Mouse (Mus musculus) spleen, postnatal 14 days (tissue): ENCODE data around the gene Ptprd.

Source experiments
- DNase-seq, 2 experiments: peaks; one replicate each; pipeline ENCODE4 v3.0.0; 2021 to 2022; ENCODE audit warnings: low spot score in 2 of 2

Gene Ptprd

DNA sequence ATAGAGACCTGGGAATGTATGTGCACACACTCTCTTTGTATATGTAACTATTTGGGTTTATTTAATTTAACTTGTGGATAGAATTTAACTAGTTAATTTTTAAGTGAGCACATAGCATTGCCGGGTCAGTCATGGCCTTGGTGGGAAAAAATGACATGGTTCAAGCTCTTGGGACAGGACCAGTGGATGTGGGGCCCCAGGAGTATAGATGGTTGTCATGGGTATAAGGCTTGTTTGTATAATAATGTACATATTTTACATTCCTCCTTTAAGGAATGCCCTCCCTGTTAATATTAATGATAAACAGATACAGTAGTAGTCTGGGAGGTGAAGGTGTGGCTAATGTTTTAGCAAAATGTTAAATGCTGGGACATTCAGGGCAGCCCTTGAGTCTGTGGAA is 962.8 kb downstream of the Ptprd start:
- no peak for DNase-seq

GRCm38 (mm10) chr4:77241852-77242455 is 969.8 kb downstream of the Ptprd start:
- DNase-seq, result no peak

GRCm38 (mm10) chr4:77238144-77238543 is 973.6 kb downstream of the Ptprd start:
- DNase-seq, result no peak

DNA sequence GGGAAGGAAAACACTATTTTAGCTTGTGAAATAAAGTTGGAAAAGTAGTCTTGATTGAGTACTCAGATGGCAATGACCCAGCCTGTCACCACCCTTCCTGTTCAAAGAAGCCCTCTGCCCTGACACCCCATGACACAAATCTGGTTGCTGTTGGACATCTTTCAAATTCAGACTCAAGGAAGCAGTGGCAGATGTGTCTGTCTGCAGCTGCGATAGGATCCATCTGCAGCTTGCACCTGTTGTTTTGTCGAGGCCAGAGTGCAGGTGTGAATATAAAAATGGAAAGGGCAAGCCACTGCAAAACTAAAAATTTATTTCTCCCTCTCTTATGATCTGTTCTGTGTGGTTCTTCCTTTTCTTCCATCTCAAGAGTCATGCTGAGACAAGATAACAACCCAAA is 978.5 kb downstream of the Ptprd start:
- no peak for DNase-seq

DNA sequence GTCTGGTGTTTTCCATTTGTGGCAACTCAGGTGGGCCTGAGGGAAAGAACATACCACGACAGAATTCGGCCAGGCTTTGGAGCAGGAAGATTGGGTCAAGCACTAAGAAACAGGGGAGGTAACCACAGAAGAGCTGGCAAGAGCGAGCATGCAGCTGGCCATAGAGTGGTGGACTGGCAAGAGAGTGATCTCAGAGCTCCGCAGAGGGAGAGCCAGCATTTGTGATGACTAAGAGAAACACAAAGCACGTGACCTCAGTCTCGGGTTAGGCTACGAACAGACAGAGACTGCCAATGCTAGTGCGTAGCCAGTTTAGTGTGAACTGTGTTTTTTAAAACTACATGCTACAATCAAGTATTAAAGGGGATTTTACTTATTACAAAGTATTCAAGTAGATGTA is 1042.9 kb downstream of the Ptprd start:
- DNase-seq, result no peak

- no peak for DNase-seq
Observed at GRCm38 (mm10) chr4:77157601-77158000, 1054.2 kb downstream of the Ptprd start.

GRCm38 (mm10) chr4:77155561-77155960 is 1056.2 kb downstream of the Ptprd start:
- no peak for DNase-seq

DNA sequence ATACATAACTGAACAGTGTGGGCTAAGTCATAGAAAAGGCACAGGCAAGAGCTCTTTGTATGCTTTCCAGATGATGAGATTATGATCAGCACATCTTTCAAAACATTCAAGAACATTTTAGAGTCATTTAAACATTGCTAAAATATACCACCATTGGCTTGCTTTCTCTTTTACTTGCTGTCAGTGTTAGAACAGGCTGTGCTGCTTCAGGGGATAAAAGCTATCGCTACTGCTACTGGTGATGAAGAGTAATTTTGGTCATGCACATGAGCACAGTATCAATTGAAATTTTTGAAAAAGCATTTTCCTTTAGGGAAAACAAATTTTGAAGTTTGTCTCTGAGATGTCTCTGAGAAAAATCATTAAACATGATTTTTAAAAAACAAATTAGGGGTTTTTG is 1056.7 kb downstream of the Ptprd start:
- no peak for DNase-seq

DNA sequence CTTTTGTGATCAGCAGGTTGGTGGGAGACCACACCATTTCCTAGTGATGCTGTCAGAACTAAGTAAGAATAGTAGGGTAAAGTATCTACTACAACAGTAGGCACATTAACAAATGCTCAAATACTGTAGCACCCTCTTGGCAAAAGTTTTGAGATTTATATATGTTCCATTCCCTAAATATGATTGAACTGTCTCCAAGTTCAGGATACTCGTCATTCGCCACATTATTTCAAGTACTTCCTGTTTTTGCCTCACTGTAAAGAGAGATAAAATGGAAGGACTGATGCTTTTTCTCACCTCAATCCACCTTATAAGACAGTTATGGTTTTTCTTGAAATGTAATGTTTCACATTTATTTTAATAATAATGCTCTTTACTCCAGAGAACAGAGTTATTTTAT is 1086.9 kb downstream of the Ptprd start:
- DNase-seq, result no peak

DNA sequence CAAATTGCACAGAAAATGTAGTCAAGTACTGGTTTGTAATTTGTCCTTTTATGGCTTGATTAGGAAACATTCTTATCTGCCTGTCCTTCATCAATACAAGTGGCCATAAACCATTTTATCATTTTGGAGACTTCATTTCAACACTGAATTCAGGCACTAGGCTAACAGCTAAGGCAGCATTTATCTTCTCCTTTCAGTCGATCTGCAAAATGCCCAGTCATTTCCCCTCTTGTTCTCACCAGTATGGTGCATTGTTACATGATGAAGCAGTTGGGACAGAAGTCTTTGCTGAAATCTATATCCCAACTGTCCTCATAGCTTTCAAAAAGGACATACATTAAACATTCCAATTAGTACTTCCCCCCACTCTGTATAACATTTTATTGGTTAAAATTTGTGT is 1100.9 kb downstream of the Ptprd start:
- DNase-seq, result no peak

DNA sequence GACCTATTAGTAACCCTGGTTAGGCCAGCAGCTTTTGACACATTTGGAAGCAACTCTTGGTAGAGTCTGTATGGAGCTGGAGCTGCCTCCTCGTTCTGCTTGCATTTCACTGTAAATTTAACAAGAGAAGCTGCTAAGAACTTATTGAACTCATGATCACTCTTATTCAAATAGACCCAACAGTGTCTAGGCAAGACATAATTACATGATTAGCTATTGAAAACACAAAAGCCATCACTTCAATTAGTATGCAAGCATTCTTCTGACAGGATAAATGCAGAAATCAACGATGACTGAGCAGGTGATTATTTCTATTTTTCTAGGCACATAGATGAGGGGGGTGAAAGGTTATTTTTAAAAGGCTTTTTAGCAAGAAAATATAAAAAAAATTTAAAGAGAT is 1104.5 kb downstream of the Ptprd start:
- no peak for DNase-seq

DNA sequence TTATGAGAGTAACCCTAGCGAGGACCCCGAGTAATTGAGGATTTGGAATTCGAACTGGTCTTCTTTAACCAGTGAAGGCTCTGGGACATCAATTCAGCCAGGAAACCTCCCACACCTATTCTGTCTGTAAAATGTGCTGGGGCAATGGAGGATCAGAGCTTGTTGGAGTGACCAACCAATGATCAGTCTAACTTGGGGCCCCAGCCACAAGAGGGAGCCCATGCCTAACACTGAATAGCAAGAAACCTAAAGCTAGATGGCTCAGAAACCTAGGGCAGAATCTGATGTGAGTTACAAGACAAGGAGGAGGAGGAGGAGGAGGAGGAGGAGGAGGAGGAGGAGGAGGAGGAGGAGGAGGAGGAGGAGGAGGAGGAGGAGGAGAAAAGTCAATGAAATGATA is 1128.6 kb downstream of the Ptprd start:
- DNase-seq, result no peak

- DNase-seq, result no peak
Observed at GRCm38 (mm10) chr4:77077607-77078006, 1134.2 kb downstream of the Ptprd start.

DNA sequence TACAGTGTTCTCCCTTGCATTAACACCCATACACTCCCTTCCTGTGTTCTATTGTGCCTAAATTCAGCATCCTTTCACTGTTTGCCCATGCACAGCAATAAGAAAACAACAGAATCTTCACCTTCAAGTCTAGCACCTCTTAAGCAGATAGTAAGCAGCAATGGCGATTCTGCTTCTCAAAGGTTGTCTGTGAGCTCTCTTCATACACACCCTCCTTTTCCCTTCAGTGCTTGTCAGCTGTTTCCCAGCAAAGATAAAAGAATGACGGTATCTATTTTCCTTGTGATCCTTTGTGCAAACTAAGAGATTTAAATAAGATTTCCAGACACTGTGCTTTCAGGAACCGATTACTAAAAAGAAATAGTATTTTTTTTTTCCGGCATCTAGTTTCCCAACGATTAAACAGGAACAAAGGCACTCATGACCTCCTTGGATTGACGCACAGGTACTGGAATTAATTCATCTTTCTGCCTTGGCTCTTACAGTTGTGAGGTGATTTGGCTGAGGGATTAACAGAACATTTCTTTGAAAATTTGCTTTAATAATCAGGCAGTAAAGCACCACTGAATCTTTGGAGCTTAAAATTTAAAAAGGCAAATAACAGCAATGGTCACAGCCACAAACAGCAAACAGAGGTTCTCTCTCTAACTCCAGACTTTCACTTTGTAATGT is 1161.1 kb downstream of the Ptprd start:
- no peak for DNase-seq

GRCm38 (mm10) chr4:77004483-77004882 is 1207.3 kb downstream of the Ptprd start:
- no peak for DNase-seq

DNA sequence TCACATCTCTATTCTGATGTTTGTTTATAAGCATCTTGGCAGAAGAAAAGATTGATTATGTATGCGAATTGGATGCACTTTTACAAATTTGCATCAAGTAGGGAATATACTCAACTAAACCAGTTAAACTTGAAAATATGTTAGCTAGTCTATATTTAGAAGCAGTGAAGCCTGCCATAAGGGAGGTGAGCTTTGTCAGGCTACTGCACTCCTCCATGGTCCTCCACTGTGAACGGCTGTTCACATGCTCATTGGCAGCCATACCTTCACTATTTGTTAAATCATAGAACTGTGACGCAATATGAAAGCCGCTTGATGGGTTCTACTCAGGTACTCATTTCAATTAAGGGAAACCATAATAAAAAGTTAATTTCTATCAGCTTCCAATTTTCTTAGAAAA is 1215.6 kb downstream of the Ptprd start:
- no peak for DNase-seq

- no peak for DNase-seq
Observed at GRCm38 (mm10) chr4:76989961-76990360, 1221.8 kb downstream of the Ptprd start.

DNA sequence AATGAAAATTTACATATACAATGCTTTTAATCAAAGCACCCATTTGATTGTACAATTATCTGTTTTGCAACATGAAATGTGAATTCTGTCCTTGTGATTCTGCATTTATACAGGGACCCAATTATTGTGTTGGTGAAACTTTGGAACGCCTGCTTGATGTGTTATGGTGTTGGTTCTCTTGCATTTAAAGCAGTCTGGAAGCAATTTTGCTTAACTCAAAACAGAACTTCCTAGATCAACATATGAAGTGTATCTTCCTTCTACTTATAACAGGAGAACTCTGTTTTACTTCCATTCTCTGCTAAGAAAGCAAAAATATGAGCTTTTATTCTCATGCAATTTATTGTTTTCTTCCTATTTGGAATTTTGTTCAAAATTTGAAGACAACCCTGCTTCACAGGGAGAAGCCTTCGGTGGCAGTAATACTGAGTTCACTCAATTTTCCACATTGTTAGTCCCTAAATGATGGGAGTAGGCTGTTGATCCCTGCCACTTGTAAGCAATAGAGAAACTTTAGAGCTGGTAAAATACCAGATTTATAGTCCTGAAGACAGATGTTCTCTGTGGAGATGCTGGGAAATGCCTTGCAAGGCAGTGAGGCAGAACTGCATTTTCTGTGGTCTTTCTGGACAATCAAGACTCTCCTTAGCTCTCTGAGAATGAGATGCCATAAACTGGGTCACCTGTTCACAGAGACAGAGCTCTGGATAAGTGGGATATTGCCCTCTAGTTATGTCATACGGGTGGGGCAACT is 1234.5 kb downstream of the Ptprd start:
- no peak for DNase-seq

GRCm38 (mm10) chr4:76948251-76948650 is 1263.5 kb downstream of the Ptprd start:
- no peak for DNase-seq

GRCm38 (mm10) chr4:76941382-76942360 is 1270.1 kb downstream of the Ptprd start:
- no peak for DNase-seq

DNA sequence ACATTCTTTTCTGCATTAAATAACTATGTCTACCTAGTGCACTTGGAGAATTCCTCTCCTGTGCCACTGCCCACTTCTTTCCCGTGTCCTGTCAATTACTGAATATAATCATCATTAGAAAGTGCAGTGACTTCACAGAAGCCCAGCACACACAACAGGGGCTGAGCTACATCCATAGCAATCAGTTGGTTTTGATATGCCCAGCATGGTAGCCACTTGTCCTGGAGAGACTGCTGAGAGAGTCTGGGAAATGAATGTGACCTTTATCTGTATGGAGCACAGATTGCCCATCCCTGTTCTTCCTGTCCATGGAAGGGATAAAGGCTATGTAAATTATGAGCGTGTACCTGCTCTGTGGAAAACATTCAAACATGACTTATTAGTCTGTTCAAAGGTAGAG is 1280.2 kb downstream of the Ptprd start:
- DNase-seq, result no peak
